Mouse (Mus musculus): Measurements from ENCODE around the gene F7. TPM values are rescaled to one million over a fixed set of nuclear protein-coding genes. Genes with fewer than 3 reads are reported as not detected.

F7 gene
- polyA plus RNA-seq (2015; fragmentation: Nextera tagmentation; extraction: Ambion mirVana) = 0.61 and 0.99 TPM in 2 replicates

GRCm38 (mm10) chr8:13025487-13026224, at the start of gene F7:
Gene F7, plus strand, starts transcription at chr8:13026034.
- WGBS = 60% methylated on average over 10 of the region's 10 CpGs
- no peak within 1 kb of the TSS for H3K27ac ChIP-seq
- H3K36me3 ChIP-seq = no peaks in the 10 kb centered on the region
- no peak; the same call in 1 of the 2 replicates for ATAC-seq (ENCODE audit: insufficient read depth, low FRiP score, low read depth)
- 0 out of 2 replicates have a peak, but pooled peaks cover 2% of the 10 kb centered on the region for H3K4me1 ChIP-seq
- no peak within 1 kb of the TSS for H3K4me3 ChIP-seq (replicated peaks)
- H3K4me2 ChIP-seq = no peak within 1 kb of the TSS
- no peaks in the 10 kb centered on the region for H3K27me3 ChIP-seq (replicated peaks)
- no peaks in the 10 kb centered on the region for H3K9me3 ChIP-seq
- no peak within 1 kb of the TSS for H3K9ac ChIP-seq

GRCm38 (mm10) chr8:12976290-12976689, 49.5 kb upstream of the F7 start:
- H3K36me3 ChIP-seq = no peaks in the 10 kb centered on the region
- WGBS = 86% methylated on average over 11 of the region's 11 CpGs
- no peaks in the 10 kb centered on the region for H3K27me3 ChIP-seq (replicated peaks)
- no peak overlapping the region for H3K9ac ChIP-seq
- no peak for ATAC-seq (ENCODE audit: insufficient read depth, low FRiP score, low read depth)
- H3K9me3 ChIP-seq = no peaks in the 10 kb centered on the region
- H3K4me1 ChIP-seq = no peaks in the 10 kb centered on the region
- H3K27ac ChIP-seq = no peak overlapping the region
- H3K4me2 ChIP-seq = no peak overlapping the region
- H3K4me3 ChIP-seq (replicated peaks) = no peak overlapping the region

DNA sequence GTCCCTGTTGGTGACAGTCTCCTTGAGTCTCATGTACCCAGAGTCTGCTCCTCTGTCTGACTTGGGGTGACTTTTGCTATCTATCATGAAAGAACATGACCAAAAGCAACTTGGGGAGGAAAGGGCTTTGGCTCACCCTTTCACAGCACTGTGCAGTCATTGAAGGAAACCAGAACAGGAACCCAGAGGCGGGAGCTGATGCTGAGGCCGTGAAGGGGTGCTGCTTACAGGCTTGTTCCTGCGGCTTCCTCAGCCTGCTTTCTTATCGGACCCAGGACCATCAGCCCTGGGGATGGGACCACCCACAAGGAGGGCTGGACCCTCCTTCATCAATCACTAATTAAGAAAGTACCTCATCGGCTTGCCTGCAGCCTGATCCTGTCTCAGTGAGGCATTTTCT, 49.1 kb upstream of the F7 start:
- Histone ChIP-seq H3K4me1 (no peaks in the 10 kb centered on the region), H3K4me2 (no peak overlapping the region), H3K27me3 (replicated peaks) (no peaks in the 10 kb centered on the region), H3K27ac (no peak overlapping the region), H3K9ac (no peak overlapping the region), H3K9me3 (no peaks in the 10 kb centered on the region), H3K4me3 (replicated peaks) (no peak overlapping the region), H3K36me3 (no peaks in the 10 kb centered on the region)
- 39% methylated on average over 5 of the region's 5 CpGs for WGBS
- ATAC-seq (ENCODE audit: insufficient read depth, low FRiP score, low read depth) = no peak

- ATAC-seq (ENCODE audit: insufficient read depth, low FRiP score, low read depth) = no peak
- H3K36me3 ChIP-seq = no peaks in the 10 kb centered on the region
- WGBS = 51% methylated on average over 12 of the region's 12 CpGs
Observed at GRCm38 (mm10) chr8:12977325-12977724, 48.5 kb upstream of the F7 start.

GRCm38 (mm10) chr8:12978308-12978707, 47.5 kb upstream of the F7 start:
- no peak for ATAC-seq (ENCODE audit: insufficient read depth, low FRiP score, low read depth)
- Histone ChIP-seq H3K4me2 (no peak overlapping the region), H3K36me3 (no peaks in the 10 kb centered on the region), H3K27ac (no peak overlapping the region), H3K27me3 (replicated peaks) (no peaks in the 10 kb centered on the region), H3K9ac (no peak overlapping the region), H3K4me3 (replicated peaks) (no peak overlapping the region), H3K9me3 (no peaks in the 10 kb centered on the region), H3K4me1 (no peaks in the 10 kb centered on the region)
- WGBS = 59% methylated on average over 2 of the region's 2 CpGs

More at GRCm38 (mm10) chr8:12977325-12977724, 48.5 kb upstream of the F7 start:
- no peak overlapping the region for H3K27ac ChIP-seq
- H3K4me1 ChIP-seq = no peaks in the 10 kb centered on the region
- no peaks in the 10 kb centered on the region for H3K27me3 ChIP-seq (replicated peaks)
- H3K4me2 ChIP-seq = no peak overlapping the region
- H3K4me3 ChIP-seq (replicated peaks) = no peak overlapping the region
- H3K9ac ChIP-seq = no peak overlapping the region
- no peaks in the 10 kb centered on the region for H3K9me3 ChIP-seq

DNA sequence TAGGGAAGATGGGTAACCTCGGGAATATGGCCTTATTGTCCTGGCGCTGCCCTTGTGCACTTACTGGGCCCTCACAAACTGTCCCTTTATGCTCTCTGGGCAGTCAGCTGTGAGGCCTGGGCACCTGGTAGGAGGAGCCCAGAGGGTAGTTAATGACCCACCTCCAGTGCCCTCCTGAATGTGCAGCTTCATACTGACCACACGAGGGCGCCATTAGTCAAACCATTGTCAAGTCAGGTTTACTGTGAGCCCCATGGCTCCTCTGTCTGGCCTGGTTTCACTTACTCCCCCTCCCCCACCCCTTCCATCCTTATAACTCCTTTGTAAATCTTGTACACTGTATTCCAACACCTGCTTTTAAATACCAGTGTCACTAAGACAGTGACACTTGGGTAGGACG, 47.1 kb upstream of the F7 start:
- H3K4me3 ChIP-seq (replicated peaks) = no peak overlapping the region
- H3K36me3 ChIP-seq = no peaks in the 10 kb centered on the region
- 25% methylated on average over 5 of the region's 5 CpGs for WGBS
- no peak overlapping the region for H3K27ac ChIP-seq
- 0 out of 2 replicates have a peak, but pooled peaks have one; percentile 44 for ATAC-seq (ENCODE audit: insufficient read depth, low FRiP score, low read depth)
- H3K9ac ChIP-seq = no peak overlapping the region
- no peaks in the 10 kb centered on the region for H3K27me3 ChIP-seq (replicated peaks)
- no peaks in the 10 kb centered on the region for H3K9me3 ChIP-seq
- H3K4me1 ChIP-seq = no peaks in the 10 kb centered on the region
- no peak overlapping the region for H3K4me2 ChIP-seq

- Histone ChIP-seq H3K4me3 (replicated peaks) (no peak overlapping the region), H3K27me3 (replicated peaks) (no peaks in the 10 kb centered on the region), H3K9me3 (no peaks in the 10 kb centered on the region), H3K4me1 (no peaks in the 10 kb centered on the region), H3K9ac (no peak overlapping the region), H3K27ac (no peak overlapping the region), H3K4me2 (no peak overlapping the region), H3K36me3 (no peaks in the 10 kb centered on the region)
- WGBS = 82% methylated on average over 18 of the region's 18 CpGs
- no peak for ATAC-seq (ENCODE audit: insufficient read depth, low FRiP score, low read depth)
Observed at GRCm38 (mm10) chr8:12983681-12984467, 42.0 kb upstream of the F7 start.

DNA sequence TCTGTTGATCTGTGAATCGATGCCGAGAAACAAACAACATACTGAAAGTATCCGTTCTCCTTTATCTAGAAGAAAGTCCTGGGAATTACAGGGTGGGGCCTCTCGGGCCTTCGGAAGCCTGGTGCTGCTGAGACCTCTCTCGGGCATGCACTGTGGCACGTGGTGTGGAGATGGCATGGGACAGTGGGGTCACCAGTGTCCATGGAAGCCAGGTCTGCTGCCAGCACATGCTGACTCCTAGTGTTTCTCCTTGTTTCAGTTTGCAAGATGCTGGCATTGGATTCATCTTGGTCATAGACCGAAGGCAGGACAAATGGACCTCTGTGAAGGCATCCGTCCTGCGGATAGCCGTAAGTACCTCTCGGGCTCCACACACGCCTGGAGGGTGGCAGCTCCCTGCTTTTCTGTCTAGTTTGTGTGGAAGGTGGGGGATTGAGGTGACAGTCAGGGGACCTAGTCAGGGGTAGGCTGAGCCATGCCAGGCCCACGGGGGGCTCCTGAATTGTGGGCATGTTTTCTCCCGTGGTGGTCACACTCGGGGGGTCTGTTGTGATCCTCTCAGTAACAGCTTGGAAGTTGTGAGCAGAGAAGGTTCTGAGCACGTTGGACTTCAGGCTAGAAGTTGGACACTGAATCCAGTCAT, 41.1 kb upstream of the F7 start:
- no peak for ATAC-seq (ENCODE audit: insufficient read depth, low FRiP score, low read depth)
- no peak overlapping the region for H3K27ac ChIP-seq
- H3K9me3 ChIP-seq = no peaks in the 10 kb centered on the region
- H3K9ac ChIP-seq = no peak overlapping the region
- H3K4me3 ChIP-seq (replicated peaks) = no peak overlapping the region
- H3K4me2 ChIP-seq = no peak overlapping the region
- H3K27me3 ChIP-seq (replicated peaks) = no peaks in the 10 kb centered on the region
- no peaks in the 10 kb centered on the region for H3K4me1 ChIP-seq
- 83% methylated on average over 17 of the region's 17 CpGs for WGBS
- H3K36me3 ChIP-seq = no peaks in the 10 kb centered on the region

DNA sequence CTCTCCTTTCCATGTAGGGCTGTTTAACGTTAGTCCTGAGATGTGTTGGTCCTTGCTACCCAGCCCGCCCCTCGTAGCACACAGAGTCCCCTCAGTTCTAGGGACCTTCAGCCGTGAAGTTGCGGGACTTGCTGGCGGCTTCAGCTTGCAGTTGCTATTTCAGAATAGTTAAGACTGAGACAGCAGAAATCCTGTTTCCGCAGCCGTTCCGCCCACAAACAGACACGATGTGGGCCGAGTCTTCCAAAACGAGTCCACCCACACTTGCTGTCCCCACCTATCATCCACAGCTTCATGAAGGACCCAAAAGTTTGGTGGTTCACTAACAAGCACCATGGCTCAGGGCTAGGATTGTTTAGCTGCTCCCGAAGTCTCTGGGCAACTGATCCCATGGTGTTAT, 40.6 kb upstream of the F7 start:
- ATAC-seq (ENCODE audit: insufficient read depth, low FRiP score, low read depth) = no peak
- Histone ChIP-seq H3K27me3 (replicated peaks) (no peaks in the 10 kb centered on the region), H3K36me3 (no peaks in the 10 kb centered on the region), H3K4me1 (no peaks in the 10 kb centered on the region), H3K4me3 (replicated peaks) (no peak overlapping the region), H3K27ac (no peak overlapping the region), H3K4me2 (no peak overlapping the region), H3K9ac (no peak overlapping the region), H3K9me3 (no peaks in the 10 kb centered on the region)
- 85% methylated on average over 13 of the region's 13 CpGs for WGBS

DNA sequence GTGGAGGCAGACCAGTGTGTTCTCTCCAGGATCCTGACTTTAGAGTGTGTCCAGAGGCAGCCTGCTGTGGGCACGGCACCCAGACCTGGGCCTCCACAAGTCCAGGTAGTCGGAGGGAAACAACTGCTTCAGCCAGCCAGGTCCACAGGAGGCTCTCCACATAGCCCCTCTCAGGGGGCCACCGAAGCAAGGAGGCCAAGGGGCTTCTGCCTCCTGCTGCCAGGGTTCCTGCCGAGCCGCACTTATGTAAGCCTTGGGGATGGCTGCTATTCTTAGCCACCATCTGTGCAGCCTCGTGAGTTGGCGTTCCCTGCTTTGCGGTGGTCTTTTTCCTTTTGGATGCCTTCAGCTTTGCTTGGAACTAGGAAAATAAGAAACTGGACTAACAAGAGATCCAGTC, 38.3 kb upstream of the F7 start:
- H3K4me1 ChIP-seq = no peaks in the 10 kb centered on the region
- whole genome bisulfite sequencing = 82% methylated on average over 8 of the region's 8 CpGs

GRCm38 (mm10) chr8:12988722-12989430, 37.0 kb upstream of the F7 start:
- no peaks in the 10 kb centered on the region for H3K36me3 ChIP-seq
- H3K4me3 ChIP-seq (replicated peaks) = no peak overlapping the region
- H3K27ac ChIP-seq = no peak overlapping the region
- no peak overlapping the region for H3K4me2 ChIP-seq
- no peaks in the 10 kb centered on the region for H3K27me3 ChIP-seq (replicated peaks)
- whole genome bisulfite sequencing = 73% methylated on average over 13 of the region's 13 CpGs
- H3K9ac ChIP-seq = no peak overlapping the region
- ATAC-seq (ENCODE audit: insufficient read depth, low FRiP score, low read depth) = no peak
- H3K9me3 ChIP-seq = no peaks in the 10 kb centered on the region
- no peaks in the 10 kb centered on the region for H3K4me1 ChIP-seq

More for the DNA sequence above, 38.3 kb upstream of the F7 start:
- H3K27me3 ChIP-seq (replicated peaks) = no peaks in the 10 kb centered on the region
- H3K9me3 ChIP-seq = no peaks in the 10 kb centered on the region
- H3K9ac ChIP-seq = no peak overlapping the region
- no peak for ATAC-seq (ENCODE audit: insufficient read depth, low FRiP score, low read depth)
- H3K4me2 ChIP-seq = no peak overlapping the region
- H3K27ac ChIP-seq = no peak overlapping the region
- no peak overlapping the region for H3K4me3 ChIP-seq (replicated peaks)
- no peaks in the 10 kb centered on the region for H3K36me3 ChIP-seq
